Mouse (Mus musculus): ENCODE data around the gene Rps21.

GRCm38 (mm10) chr2:180225044-180225761 is 32.0 kb upstream of the Rps21 start:
- TF ChIP-seq CTCF (IDR thresholded peaks at IDR 0.05; ENCODE audit: extremely low read depth, insufficient read depth, low read length) (no peak), POLR2A (IDR thresholded peaks at IDR 0.05; ENCODE audit: extremely low read depth, insufficient read depth, low read length) (no peak)
